Mouse (Mus musculus): ENCODE data around the gene Sorcs2. TPM values are rescaled to one million over a fixed set of nuclear protein-coding genes. Genes with fewer than 3 reads are reported as not detected.

The Sorcs2 gene
- polyA plus RNA-seq, 1 experiment from 2014 or later = 3.5 TPM

DNA sequence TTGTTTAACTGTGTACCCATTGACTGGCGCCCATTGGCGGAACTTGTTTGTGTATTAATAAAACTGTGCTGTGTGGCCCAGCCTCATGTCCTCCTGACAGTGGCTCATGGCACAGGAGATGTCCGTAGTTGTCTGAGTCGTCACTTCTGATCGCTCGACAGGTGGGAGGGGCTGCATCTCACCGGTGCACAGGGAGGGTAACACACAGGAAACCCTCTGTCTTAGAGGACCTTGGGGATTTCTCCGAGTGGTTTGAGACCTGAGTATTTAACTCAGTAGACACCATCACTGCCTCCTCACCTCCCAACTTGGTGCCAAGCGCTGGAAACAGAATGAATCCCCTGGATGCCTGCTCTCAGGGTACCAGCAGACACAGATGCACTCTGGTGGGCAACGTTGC lies 394.1 kb downstream of the Sorcs2 start:
- ATAC-seq = no peak
- no peak for TF ChIP-seq CTCF (IDR thresholded peaks at IDR 0.05; ENCODE audit: low read depth)
- 80% methylated on average over 10 of the region's 10 CpGs for WGBS

DNA sequence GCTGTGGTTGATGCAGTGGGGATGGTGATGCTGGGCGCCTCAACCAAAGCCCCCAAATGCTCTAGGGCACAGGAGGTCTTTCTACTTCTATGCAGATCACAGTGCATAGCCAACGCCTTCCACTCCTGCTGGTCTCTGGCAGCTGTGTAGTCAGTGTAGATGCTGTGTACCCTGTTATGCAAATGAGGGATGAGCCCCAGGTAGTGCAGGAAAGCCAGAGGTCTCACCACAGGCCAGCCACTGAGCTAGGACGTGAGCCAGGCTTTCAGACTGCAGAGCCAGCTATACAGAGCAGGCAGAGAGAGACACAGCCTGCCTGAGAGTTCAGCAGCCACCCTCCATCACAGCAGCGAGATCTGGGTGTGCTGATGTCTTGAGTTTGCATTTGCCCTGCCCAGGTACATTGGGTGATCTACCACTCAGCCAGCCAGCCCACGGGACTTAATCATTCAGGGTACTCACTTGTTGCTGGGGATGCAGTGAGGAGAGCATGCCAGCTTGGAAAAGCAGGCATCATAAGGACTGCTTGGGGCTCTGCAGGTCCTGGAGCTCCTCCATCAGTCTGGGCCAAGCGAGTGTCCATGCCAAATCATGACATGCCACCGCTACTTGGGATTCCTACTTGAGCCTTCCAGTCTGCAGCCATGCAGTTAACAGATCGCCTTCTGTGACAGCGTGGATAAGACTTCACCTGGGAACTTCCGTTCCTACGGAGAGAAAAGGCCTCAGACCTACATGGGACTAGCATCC lies 407.8 kb downstream of the Sorcs2 start:
- Histone ChIP-seq H3K4me3 (ENCODE audit: low read depth, low read length) (no peak overlapping the region), H3K36me3 (ENCODE audit: control insufficient read depth, insufficient read depth) (peaks cover 25% of the 10 kb centered on the region; the same call in 1 of the 2 replicates), H3K27ac (ENCODE audit: low read depth, low read length) (no peak overlapping the region), H3K4me1 (replicated peaks; ENCODE audit: control insufficient read depth, insufficient read depth, low read length) (no peaks in the 10 kb centered on the region), H3K4me2 (replicated peaks; ENCODE audit: low read depth) (no peak overlapping the region), H3K27me3 (replicated peaks; ENCODE audit: control insufficient read depth, insufficient read depth, low read length) (no peaks in the 10 kb centered on the region), H3K9ac (ENCODE audit: low read depth, low read length) (no peak overlapping the region), H3K9me3 (ENCODE audit: control insufficient read depth) (no peaks in the 10 kb centered on the region)
- 84% methylated on average over 11 of the region's 11 CpGs for WGBS
- no peak for TF ChIP-seq CTCF (IDR thresholded peaks at IDR 0.05; ENCODE audit: low read depth)
- ATAC-seq = no peak

More for the DNA sequence above, 394.1 kb downstream of the Sorcs2 start:
- Histone ChIP-seq H3K4me3 (ENCODE audit: low read depth, low read length) (no peak overlapping the region), H3K9ac (ENCODE audit: low read depth, low read length) (no peak overlapping the region), H3K9me3 (ENCODE audit: control insufficient read depth) (no peaks in the 10 kb centered on the region), H3K4me2 (replicated peaks; ENCODE audit: low read depth) (no peak overlapping the region), H3K36me3 (ENCODE audit: control insufficient read depth, insufficient read depth) (peaks cover 7% of the 10 kb centered on the region; the same call in 1 of the 2 replicates), H3K27ac (ENCODE audit: low read depth, low read length) (no peak overlapping the region), H3K27me3 (replicated peaks; ENCODE audit: control insufficient read depth, insufficient read depth, low read length) (no peaks in the 10 kb centered on the region), H3K4me1 (replicated peaks; ENCODE audit: control insufficient read depth, insufficient read depth, low read length) (no peaks in the 10 kb centered on the region)

DNA sequence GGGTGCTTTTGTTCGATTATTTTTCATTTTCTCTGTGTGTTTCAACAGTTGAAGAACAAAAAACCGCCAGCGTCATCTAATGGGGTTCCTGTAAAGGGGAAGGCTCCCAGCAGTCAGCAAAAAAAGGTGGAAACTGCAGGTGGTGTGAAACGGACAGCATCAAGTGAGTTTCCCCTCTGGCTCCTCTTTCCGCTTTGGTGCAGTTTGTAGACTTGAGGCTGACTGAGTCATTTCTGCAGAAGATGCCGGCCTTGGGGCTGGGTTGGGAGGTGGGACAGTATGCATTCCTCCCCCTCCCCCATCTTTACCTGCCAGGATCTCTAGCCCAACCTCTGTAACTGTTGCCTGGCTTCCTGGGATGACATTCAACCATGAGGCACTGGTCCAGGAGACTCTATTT lies 408.4 kb downstream of the Sorcs2 start:
- H3K27ac ChIP-seq (ENCODE audit: low read depth, low read length) = no peak overlapping the region
- H3K27me3 ChIP-seq (replicated peaks; ENCODE audit: control insufficient read depth, insufficient read depth, low read length) = no peaks in the 10 kb centered on the region
- peaks cover 26% of the 10 kb centered on the region for H3K36me3 ChIP-seq (ENCODE audit: control insufficient read depth, insufficient read depth)
- 83% methylated on average over 6 of the region's 6 CpGs for WGBS
- no peak for TF ChIP-seq CTCF (IDR thresholded peaks at IDR 0.05; ENCODE audit: low read depth)
- no peak overlapping the region for H3K4me3 ChIP-seq (ENCODE audit: low read depth, low read length)
- no peak overlapping the region for H3K9ac ChIP-seq (ENCODE audit: low read depth, low read length)
- no peaks in the 10 kb centered on the region for H3K4me1 ChIP-seq (replicated peaks; ENCODE audit: control insufficient read depth, insufficient read depth, low read length)
- no peaks in the 10 kb centered on the region for H3K9me3 ChIP-seq (ENCODE audit: control insufficient read depth)
- no peak for ATAC-seq
- H3K4me2 ChIP-seq (replicated peaks; ENCODE audit: low read depth) = no peak overlapping the region

DNA sequence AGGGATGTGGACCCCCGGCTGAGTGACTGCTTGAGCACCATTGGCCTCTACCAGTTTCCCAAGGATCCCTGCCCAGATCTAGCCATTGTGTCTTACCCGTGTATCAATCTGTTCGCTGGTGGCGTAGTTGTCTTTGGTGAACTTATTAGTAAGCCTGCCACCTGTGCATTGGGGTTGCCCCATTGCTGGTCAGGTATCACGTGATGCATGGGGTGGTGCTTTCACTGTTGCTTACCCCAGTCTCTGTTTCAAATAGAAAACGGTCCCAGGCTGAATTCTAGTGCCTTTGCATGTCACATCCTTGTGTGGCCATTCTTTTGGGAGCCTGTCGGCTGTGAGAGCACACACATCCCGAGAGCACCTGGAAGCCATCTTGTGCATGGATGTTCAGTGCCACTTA lies 409.9 kb downstream of the Sorcs2 start:
- no peaks in the 10 kb centered on the region for H3K9me3 ChIP-seq (ENCODE audit: control insufficient read depth)
- H3K4me2 ChIP-seq (replicated peaks; ENCODE audit: low read depth) = no peak overlapping the region
- H3K4me1 ChIP-seq (replicated peaks; ENCODE audit: control insufficient read depth, insufficient read depth, low read length) = no peaks in the 10 kb centered on the region
- WGBS = 93% methylated on average over 8 of the region's 8 CpGs
- H3K9ac ChIP-seq (ENCODE audit: low read depth, low read length) = no peak overlapping the region
- peaks cover 19% of the 10 kb centered on the region for H3K36me3 ChIP-seq (ENCODE audit: control insufficient read depth, insufficient read depth)
- no peak for ATAC-seq
- H3K27ac ChIP-seq (ENCODE audit: low read depth, low read length) = no peak overlapping the region
- TF ChIP-seq CTCF (IDR thresholded peaks at IDR 0.05; ENCODE audit: low read depth) = no peak
- no peaks in the 10 kb centered on the region for H3K27me3 ChIP-seq (replicated peaks; ENCODE audit: control insufficient read depth, insufficient read depth, low read length)
- no peak overlapping the region for H3K4me3 ChIP-seq (ENCODE audit: low read depth, low read length)

DNA sequence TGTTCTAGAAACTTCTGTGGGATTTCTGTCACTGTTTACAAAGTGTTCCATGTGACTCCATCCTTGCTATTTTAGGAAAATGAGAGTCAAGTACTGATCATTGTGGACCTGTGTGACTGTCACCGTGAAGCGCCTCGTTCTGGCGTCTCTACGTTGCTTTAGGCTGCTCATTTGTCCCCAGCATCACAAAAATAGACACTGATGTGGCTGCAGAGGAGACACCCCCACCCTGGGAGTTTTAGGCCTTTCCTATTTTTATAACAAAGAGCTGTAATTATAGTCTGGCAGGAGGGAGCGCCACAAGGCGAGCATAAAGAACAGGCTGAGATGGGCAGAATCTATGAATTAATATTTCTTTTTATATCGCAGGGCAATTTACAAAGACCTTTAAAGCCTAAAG lies 412.3 kb downstream of the Sorcs2 start:
- no peak for ATAC-seq
- H3K27me3 ChIP-seq (replicated peaks; ENCODE audit: control insufficient read depth, insufficient read depth, low read length) = no peaks in the 10 kb centered on the region
- TF ChIP-seq CTCF (IDR thresholded peaks at IDR 0.05; ENCODE audit: low read depth) = no peak
- H3K27ac ChIP-seq (ENCODE audit: low read depth, low read length) = no peak overlapping the region
- H3K9ac ChIP-seq (ENCODE audit: low read depth, low read length) = no peak overlapping the region
- peaks cover 27% of the 10 kb centered on the region for H3K36me3 ChIP-seq (ENCODE audit: control insufficient read depth, insufficient read depth)
- no peak overlapping the region for H3K4me3 ChIP-seq (ENCODE audit: low read depth, low read length)
- 87% methylated on average over 8 of the region's 8 CpGs for WGBS
- H3K4me1 ChIP-seq (replicated peaks; ENCODE audit: control insufficient read depth, insufficient read depth, low read length) = no peaks in the 10 kb centered on the region
- no peaks in the 10 kb centered on the region for H3K9me3 ChIP-seq (ENCODE audit: control insufficient read depth)
- H3K4me2 ChIP-seq (replicated peaks; ENCODE audit: low read depth) = no peak overlapping the region

DNA sequence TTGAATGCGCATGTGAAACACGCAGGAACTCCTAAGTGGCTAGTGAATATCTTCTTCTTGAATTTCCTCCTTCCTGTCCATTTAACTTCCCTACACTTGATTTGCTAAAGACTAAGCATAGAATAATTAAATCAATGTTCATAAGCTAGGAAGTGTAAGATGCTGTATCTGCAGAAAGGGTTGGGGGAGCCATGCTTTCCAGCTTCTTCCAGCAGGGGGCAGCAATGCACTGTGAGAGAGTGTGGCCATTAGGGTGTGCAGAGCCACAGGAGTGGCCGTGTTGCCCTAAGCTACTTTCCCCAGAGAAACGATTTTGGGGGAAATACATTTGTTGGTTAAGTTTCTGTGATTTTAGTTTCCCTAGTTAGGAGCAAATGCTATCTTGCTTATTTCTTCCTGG lies 416.0 kb downstream of the Sorcs2 start:
- Histone ChIP-seq H3K36me3 (ENCODE audit: control insufficient read depth, insufficient read depth) (peaks cover 29% of the 10 kb centered on the region), H3K27ac (ENCODE audit: low read depth, low read length) (no peak overlapping the region), H3K4me3 (ENCODE audit: low read depth, low read length) (no peak overlapping the region), H3K27me3 (replicated peaks; ENCODE audit: control insufficient read depth, insufficient read depth, low read length) (no peaks in the 10 kb centered on the region), H3K9me3 (ENCODE audit: control insufficient read depth) (no peaks in the 10 kb centered on the region), H3K4me2 (replicated peaks; ENCODE audit: low read depth) (no peak overlapping the region), H3K4me1 (replicated peaks; ENCODE audit: control insufficient read depth, insufficient read depth, low read length) (no peaks in the 10 kb centered on the region), H3K9ac (ENCODE audit: low read depth, low read length) (no peak overlapping the region)
- 43% methylated on average over 4 of the region's 4 CpGs for WGBS
- TF ChIP-seq CTCF (IDR thresholded peaks at IDR 0.05; ENCODE audit: low read depth) = peak; percentile 97
- ATAC-seq = no peak

Measured in intestine, postnatal 0 days (tissue).